Mouse (Mus musculus): ENCODE data around the gene Adgrv1. TPM values are rescaled to one million over a fixed set of nuclear protein-coding genes. Genes with fewer than 3 reads are reported as not detected.

The Adgrv1 gene
- total RNA-seq, 2 experiments from 2014 or later: not detected

GRCm38 (mm10) chr13:81426896-81427755 lies 205.8 kb downstream of the Adgrv1 start:
- ATAC-seq (ENCODE audit: poor library complexity, severe bottlenecking): peak; percentile 63; the same call in 1 of the 2 replicates

GRCm38 (mm10) chr13:81425111-81425510 lies 207.8 kb downstream of the Adgrv1 start:
- ATAC-seq (ENCODE audit: poor library complexity, severe bottlenecking): no peak

- no peak for ATAC-seq (ENCODE audit: poor library complexity, severe bottlenecking)
Measured at GRCm38 (mm10) chr13:81424002-81424401, 209.0 kb downstream of the Adgrv1 start.

GRCm38 (mm10) chr13:81407881-81408460 lies 225.0 kb downstream of the Adgrv1 start:
- no peak for ATAC-seq (ENCODE audit: poor library complexity, severe bottlenecking)

- ATAC-seq (ENCODE audit: poor library complexity, severe bottlenecking): no peak
Measured at GRCm38 (mm10) chr13:81402826-81403225, 230.1 kb downstream of the Adgrv1 start.

GRCm38 (mm10) chr13:81402191-81402590 lies 230.8 kb downstream of the Adgrv1 start:
- no peak for ATAC-seq (ENCODE audit: poor library complexity, severe bottlenecking)

GRCm38 (mm10) chr13:81401742-81402141 lies 231.2 kb downstream of the Adgrv1 start:
- no peak for ATAC-seq (ENCODE audit: poor library complexity, severe bottlenecking)

GRCm38 (mm10) chr13:81385597-81386362 lies 247.2 kb downstream of the Adgrv1 start:
- no peak for ATAC-seq (ENCODE audit: poor library complexity, severe bottlenecking)

- no peak for ATAC-seq (ENCODE audit: poor library complexity, severe bottlenecking)
Measured at GRCm38 (mm10) chr13:81381835-81382234, 251.1 kb downstream of the Adgrv1 start.

- peak; percentile 51 for ATAC-seq (ENCODE audit: poor library complexity, severe bottlenecking)
Measured at GRCm38 (mm10) chr13:81370801-81371456, 262.0 kb downstream of the Adgrv1 start.

GRCm38 (mm10) chr13:81370196-81370595 lies 262.8 kb downstream of the Adgrv1 start:
- no peak for ATAC-seq (ENCODE audit: poor library complexity, severe bottlenecking)

GRCm38 (mm10) chr13:81369564-81369963 lies 263.4 kb downstream of the Adgrv1 start:
- ATAC-seq (ENCODE audit: poor library complexity, severe bottlenecking): peak; percentile 69

- no peak for ATAC-seq (ENCODE audit: poor library complexity, severe bottlenecking)
Measured at GRCm38 (mm10) chr13:81368987-81369386, 264.0 kb downstream of the Adgrv1 start.

- no peak for ATAC-seq (ENCODE audit: poor library complexity, severe bottlenecking)
Measured at GRCm38 (mm10) chr13:81367681-81368376, 265.1 kb downstream of the Adgrv1 start.

- ATAC-seq (ENCODE audit: poor library complexity, severe bottlenecking): no peak
Measured at GRCm38 (mm10) chr13:81360338-81360737, 272.6 kb downstream of the Adgrv1 start.

GRCm38 (mm10) chr13:81358766-81359165 lies 274.2 kb downstream of the Adgrv1 start:
- no peak for ATAC-seq (ENCODE audit: poor library complexity, severe bottlenecking)

GRCm38 (mm10) chr13:81358365-81358764 lies 274.6 kb downstream of the Adgrv1 start:
- ATAC-seq (ENCODE audit: poor library complexity, severe bottlenecking): no peak

- no peak for ATAC-seq (ENCODE audit: poor library complexity, severe bottlenecking)
Measured at GRCm38 (mm10) chr13:81357215-81357614, 275.7 kb downstream of the Adgrv1 start.

GRCm38 (mm10) chr13:81354587-81354986 lies 278.4 kb downstream of the Adgrv1 start:
- no peak for ATAC-seq (ENCODE audit: poor library complexity, severe bottlenecking)

- peak; percentile 56 for ATAC-seq (ENCODE audit: poor library complexity, severe bottlenecking)
Measured at GRCm38 (mm10) chr13:81352296-81352695, 280.7 kb downstream of the Adgrv1 start.
